Mouse (Mus musculus) T-cell, adult 2 months (primary cell): ENCODE measurements around the gene Uso1.
A peak's percentile ranks its signal among the peaks of the same experiment; 100 is the strongest.

Source experiments
- DNase-seq: peaks from one replicate; pipeline ENCODE4 v3.0.0; 2022; ENCODE audit warnings: low spot score

Gene Uso1

DNA sequence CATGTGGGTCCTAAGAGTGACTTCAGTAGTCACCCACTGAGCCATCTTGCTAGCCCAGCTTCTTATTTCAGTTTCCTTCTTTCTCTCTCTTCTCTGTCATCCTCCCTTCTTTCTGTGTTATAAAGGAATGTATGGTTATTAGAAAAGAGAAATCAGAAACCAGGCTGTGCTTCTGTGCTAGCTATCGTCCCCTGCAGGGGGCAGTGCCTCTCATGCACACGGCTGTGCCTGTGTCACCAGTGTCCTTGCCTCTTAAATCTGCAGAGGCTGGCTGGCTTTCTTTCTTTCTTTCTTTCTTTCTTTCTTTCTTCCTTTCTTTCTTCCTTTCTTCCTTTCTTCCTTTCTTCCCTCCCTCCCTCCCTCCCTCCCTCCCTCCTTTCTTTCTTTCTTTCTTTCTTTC is 58.0 kb downstream of the Uso1 start:
- peak; percentile 7 for DNase-seq

DNA sequence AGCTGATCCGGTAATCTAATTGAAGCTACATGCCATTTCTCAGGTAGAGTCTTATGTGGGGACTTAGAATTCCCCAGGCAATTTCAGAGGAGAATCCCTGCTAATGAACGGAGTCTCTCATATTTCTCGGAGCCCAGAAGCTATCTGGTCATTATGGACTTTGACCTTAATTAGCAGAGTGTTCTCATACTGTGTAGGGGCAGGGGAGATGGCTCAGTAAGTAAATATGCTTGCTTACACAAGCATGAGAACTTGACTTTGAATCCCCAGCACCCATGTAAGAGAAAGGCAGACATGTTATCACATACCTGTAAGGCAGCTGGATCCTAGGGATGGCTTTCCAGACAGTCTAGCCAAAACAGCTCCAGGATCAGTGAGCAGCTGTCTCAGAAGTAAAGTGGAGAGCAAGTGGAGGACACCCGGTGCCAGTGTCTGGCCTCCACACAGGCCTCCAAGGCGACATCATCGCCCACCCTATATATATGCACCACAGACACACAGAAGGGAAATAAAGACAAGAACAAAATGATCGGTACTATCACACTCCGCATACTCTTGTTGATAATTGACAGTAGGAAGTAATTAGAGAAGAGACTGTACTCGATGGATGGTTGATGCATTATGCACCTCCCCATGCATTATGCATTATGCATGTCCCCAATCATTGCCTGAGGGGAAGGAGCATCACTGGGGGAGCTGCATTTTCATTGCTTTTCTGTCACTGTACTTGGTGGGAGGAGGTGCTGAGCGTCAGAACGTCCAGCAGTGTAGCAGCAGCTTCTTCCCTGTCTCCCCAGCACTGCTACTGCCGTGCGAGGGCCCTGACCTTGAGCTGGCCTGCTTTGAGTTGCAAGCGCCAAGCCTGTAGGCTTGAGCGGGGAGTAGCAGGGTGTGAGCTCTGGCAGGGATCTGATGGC is 59.4 kb downstream of the Uso1 start:
- no peak for DNase-seq

- no peak for DNase-seq
Observed at GRCm38 (mm10) chr5:92198266-92198665, 60.5 kb downstream of the Uso1 start.

DNA sequence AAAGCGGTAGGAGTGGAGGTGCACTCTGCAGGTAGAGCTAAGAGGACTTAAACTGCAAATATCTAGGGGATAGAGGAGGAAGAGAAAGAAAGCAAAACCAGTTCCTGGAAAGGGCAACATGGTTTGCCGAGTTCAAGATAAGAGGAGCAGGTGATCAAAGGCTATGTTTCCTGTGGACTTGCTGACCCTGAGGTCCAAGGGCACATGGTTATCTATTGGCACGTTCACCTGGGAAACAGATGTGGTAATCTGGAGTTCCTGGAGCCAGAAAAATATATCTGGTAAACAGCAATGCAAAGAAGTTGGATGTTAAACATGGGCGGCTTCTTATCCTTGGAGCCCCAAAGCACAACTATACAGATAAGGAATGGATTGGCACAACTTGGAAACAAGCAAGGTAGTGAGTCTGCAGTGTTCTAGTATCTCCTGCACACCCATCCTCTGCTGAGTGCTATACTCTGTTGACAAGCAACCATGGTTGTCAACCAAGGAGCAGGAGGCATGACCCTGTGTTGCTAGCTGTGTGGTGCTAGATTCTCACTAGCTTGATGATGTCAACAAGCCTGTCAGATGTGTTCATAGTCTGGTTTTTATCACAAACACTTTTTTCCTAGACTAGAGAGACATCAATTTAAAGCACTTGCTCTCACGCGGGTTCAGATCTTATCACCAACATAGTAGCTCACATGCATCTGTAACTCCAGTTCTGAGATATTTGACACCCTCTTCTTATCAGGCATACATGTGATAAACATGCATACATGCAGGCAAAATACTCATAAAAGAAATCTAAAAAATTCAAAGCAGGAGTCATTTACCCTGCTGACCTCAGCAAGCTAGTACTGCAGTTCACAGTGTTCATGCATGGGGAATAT is 66.7 kb downstream of the Uso1 start:
- DNase-seq = peak; percentile 19

DNA sequence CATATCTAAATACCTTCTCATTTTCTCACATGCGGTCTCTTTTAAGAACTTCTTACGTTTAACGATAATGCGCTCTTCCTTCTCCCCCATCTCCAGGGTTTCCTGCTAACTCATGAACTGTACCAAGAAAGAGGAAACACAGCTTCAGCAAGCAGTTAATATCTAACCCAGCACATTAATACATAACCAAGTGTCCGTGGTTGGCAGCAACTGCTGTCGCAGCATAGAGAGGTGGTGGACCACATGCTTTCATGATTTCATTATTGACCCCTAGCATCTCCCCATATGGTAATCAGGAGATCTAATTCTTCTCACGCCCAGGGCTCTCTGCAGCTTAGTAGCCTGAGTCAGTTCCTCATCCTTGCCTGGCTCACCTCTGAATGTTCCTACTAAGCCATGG is 67.4 kb downstream of the Uso1 start:
- DNase-seq = no peak

GRCm38 (mm10) chr5:92205706-92206105 is 68.0 kb downstream of the Uso1 start:
- no peak for DNase-seq

DNA sequence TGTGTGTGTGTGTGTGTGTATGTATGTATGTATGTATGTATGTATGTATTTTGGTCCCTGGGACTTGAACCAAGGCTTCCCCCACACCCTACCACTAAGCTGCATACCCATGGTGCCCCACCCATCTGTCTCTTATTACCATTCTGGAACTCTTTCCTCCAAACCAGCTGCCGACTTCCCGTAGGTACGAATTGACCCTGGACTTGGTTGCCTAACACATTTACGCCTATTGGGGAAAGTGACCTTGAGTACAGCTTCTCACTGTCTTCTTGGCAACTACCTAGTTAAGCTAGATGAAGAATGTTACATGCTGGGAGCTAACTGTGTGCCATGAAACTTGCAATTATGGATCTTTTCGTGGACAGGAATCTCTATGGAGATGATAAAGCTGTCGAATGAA is 68.4 kb downstream of the Uso1 start:
- DNase-seq = no peak

DNA sequence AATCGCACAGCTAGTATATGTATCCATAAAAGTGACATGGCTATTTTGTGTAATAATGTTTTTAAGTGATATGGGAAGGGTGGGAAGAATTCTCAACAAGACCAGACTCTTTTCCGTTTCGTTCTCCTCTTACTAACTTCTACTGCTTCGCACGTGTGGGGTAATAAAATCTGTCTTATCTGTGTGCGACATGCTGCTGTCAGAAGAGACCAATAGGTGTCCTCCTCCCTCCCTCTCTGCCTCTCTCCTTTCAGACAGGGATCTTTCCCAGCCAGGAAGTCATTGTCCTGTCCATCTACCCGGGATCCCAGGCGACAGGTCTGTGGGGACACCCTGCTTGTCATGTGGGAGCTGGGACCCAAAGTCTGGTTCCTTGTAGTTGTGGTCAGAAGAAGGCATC is 72.5 kb downstream of the Uso1 start:
- no peak for DNase-seq

GRCm38 (mm10) chr5:92212231-92212630 is 74.5 kb downstream of the Uso1 start:
- DNase-seq = no peak

DNA sequence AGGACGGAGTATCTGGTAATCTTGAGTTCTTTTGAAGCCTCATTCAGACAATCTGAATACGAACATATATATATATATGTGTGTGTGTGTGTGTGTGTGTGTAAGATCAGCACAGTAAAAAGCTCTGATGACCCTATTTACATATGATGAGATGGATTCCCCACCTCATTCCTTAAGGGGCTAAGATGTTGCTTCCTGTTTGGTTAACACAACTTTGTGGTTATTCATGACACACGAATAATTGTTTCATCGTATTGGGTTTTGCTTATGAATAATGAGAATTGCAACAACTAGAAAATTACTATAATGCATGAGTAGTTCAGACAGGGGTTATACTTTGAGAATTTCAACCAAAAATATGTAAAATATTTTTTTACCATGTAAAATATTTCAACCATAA is 77.6 kb downstream of the Uso1 start, which contains the start of gene U90926:
TSS of gene U90926 (minus strand) at position 101 of the 400 bp plus-strand sequence.
- DNase-seq = no peak

- no peak for DNase-seq
Observed at GRCm38 (mm10) chr5:92218915-92219793, 81.4 kb downstream of the Uso1 start.

DNA sequence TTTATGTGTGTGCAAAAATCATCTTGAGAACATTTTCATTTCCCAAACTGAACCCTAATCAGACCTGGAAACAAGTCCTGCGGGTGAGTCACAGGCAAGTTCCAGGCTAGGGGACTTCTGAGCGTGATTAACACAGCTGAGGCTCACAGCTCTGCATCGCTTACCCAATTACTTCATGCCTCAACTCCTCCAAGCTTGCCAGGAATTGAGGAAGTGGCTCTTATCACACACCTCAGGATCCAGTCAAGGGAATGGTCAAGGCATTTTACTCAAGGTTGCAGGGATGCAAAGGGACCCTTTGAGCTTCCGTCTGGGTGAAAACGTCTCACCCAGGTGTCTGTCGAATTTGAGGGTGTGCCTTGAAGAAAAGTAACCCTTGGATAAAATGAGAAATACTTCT is 82.1 kb downstream of the Uso1 start:
- no peak for DNase-seq

GRCm38 (mm10) chr5:92220287-92220902 is 82.7 kb downstream of the Uso1 start:
- DNase-seq = no peak

DNA sequence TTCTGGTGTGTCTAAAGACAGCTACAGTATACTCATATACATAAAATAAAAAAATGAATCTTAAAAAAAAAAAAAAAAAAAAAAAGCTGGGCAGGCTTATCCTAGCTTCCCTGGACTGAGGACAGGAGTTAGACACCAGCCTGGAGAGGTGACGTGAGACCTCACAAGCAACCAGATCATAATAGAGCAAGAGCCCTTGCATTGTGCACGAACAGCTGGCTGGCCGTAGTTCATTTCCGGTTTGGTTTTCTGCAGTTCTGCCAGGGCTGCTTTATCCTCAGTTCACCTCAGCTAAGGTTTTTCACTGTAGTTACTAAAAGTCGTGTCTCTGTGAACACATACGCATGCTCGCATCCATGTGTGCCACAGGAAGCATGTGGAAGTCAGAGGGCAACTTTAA is 90.0 kb downstream of the Uso1 start:
- DNase-seq = no peak

- no peak for DNase-seq
Observed at GRCm38 (mm10) chr5:92228776-92229175, 91.0 kb downstream of the Uso1 start.

DNA sequence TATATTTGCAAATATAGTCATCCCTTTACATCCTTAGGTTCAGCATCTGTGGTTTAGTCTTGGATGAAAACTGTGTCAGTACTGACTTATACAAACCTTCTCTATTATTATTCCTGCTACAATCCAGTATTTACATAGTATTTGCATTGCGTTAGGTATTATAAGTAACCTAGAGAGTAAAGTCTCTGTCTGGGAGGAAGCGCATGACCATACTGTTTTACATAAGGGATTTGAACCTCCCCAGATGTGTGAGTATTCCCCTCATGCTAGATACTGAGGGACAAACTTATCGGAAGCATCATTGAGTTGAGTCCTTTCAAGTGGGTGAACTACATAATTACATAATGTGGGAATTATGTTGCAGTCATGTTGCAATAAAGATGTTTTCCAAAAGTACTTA is 91.8 kb downstream of the Uso1 start:
- no peak for DNase-seq

GRCm38 (mm10) chr5:92230306-92230705 is 92.6 kb downstream of the Uso1 start:
- DNase-seq = no peak

- no peak for DNase-seq
Observed at GRCm38 (mm10) chr5:92231836-92232235, 94.1 kb downstream of the Uso1 start.

DNA sequence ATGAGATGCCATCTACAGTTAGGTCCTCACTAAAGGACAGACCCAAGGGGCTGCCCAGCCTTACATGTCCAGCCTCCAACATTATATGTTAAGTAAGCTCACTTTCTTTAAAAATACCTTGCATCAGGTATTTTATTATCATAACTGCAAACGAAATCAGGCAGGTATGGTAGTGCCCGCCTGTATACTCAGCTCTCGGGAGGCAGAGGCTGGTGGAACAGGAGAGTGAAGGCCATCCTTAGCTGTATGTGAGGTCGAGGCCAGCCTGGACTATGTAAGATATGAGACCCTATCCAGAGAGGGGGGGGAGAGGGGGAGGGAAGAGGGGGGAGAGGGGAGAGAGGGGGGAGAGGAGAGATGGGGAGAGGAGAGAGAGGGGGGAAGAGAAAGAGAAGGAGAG is 95.6 kb downstream of the Uso1 start:
- no peak for DNase-seq

DNA sequence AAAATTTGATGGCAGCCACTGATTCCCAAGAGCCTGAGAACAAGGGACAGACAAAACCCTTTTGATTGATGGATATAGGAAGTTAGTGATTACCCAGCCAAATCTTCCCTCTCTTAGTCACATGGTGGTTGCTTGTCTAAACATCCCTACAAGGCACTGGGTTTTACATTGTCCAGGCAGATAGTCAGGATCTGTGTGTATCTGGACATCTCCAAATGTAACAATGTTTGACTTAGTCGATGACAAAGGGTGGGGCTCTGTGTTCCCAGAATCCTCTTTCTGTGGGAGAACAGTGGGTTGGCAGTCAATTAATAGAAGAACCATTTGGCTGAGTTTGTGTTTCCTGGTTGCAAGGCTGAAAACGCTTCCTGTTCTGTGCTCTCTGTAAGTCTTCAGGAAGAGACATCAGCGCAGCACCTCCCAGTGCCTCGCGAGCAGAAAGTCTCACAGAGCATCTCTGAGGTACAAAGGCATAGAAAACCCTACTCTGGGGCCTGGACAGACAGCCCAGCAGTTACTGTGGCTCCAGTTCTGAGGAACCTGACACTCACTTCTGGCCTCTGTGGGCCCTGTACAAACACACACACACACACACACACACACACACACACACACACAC is 97.3 kb downstream of the Uso1 start:
- DNase-seq = peak; percentile 5
